Mouse (Mus musculus): ENCODE measurements around the gene Olfr930.

DNA sequence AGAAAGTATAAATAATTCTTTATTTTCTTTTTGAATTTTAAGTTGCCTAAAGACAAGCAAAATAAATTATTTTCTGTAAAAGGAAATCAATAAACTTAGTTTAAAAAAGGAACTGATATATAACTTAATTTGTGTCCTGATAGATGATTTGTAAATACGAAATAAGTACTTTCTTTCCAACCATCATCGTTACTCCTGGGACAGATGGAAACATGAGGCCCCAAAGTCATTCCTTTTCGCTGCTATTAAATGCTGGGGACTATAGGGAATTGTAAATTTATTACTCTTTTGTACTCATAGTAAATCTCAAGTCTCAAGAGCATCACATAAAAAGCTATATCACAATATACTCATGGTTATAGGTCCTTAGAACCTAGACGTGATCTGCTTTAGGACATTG, 42.4 kb downstream of the Olfr930 start, which contains the start of gene Olfr933:
- no peak for TF ChIP-seq CTCF (IDR thresholded peaks at IDR 0.05; ENCODE audit: low read depth)
- TF ChIP-seq EP300 (IDR thresholded peaks at IDR 0.05; ENCODE audit: low read depth): no peak

All from liver, embryonic 14.5 days (tissue).